Mouse (Mus musculus) embryonic facial prominence, embryonic 10.5 days (tissue): ENCODE measurements around the gene Aebp1. TPM values are rescaled to one million over a fixed set of nuclear protein-coding genes. Genes with fewer than 3 reads are reported as not detected.

Experiments
- DNase-seq: peaks from one replicate; pipeline ENCODE4 v3.0.0-alpha.2; 2017; ENCODE audit warnings: low spot score
- H3K27ac ChIP-seq: fragments of 300-500 bp; sonication (generic); replicated peaks from 2 replicates; pipeline ENCODE4 v1.5.1; 2016; ENCODE audit warnings: mild to moderate bottlenecking
- H3K27me3 ChIP-seq: fragments of 300-500 bp; sonication (generic); replicated peaks from 2 replicates; pipeline ENCODE4 v1.6.1; 2016; ENCODE audit warnings: low read depth, mild to moderate bottlenecking; ENCODE audit not compliant: poor library complexity, severe bottlenecking
- H3K36me3 ChIP-seq: fragments of 300-500 bp; sonication (generic); replicated peaks from 2 replicates; pipeline ENCODE4 v1.6.1; 2016; ENCODE audit warnings: mild to moderate bottlenecking, moderate library complexity
- H3K4me1 ChIP-seq: fragments of 300-500 bp; sonication (generic); 2 replicates; pipeline ENCODE4 v1.6.1; 2016
- H3K4me3 ChIP-seq: fragments of 300-500 bp; sonication (generic); 2 replicates; pipeline ENCODE4 v1.5.1; 2016; ENCODE audit warnings: mild to moderate bottlenecking, moderate library complexity
- H3K9me3 ChIP-seq: fragments of 300-500 bp; sonication (generic); 2 replicates; pipeline ENCODE4 v1.6.1; 2016; ENCODE audit warnings: mild to moderate bottlenecking
- WGBS: fragments of 180-500 bp; shearing (Covaris S2); methylation state at CpG from one replicate; pipeline ENCODE4 v1.1.7; 2016; 5-methylcytosine and 5-hydroxymethylcytosine counted together
- polyA plus RNA-seq: library from polyadenylated mRNA; unstranded; fragments of >200 nt; fragmentation: Nextera tagmentation; extraction: Ambion mirVana; gene quantifications from 2 replicates; pipeline ENCODE4 v1.2.1, GENCODE M21; 2016

Aebp1 gene
- polyA plus RNA-seq, 1 experiment from 2014 or later, result 9.0 TPM

- H3K27ac ChIP-seq, result peak overlapping the region; percentile 82
- 11% methylated on average over 6 of the region's 6 CpGs for WGBS
- H3K4me3 ChIP-seq, result peak overlapping the region; percentile 59
- no peak for DNase-seq
- no peaks in the 10 kb centered on the region for H3K36me3 ChIP-seq
- peaks cover 60% of the 10 kb centered on the region for H3K27me3 ChIP-seq
- peaks cover 35% of the 10 kb centered on the region for H3K4me1 ChIP-seq
- H3K9me3 ChIP-seq, result no peaks in the 10 kb centered on the region
Measured at GRCm38 (mm10) chr11:5902390-5902789, 40.6 kb downstream of the Aebp1 start.

- H3K36me3 ChIP-seq, result no peaks in the 10 kb centered on the region
- H3K9me3 ChIP-seq, result no peaks in the 10 kb centered on the region
- peaks cover 45% of the 10 kb centered on the region for H3K27me3 ChIP-seq
- H3K27ac ChIP-seq, result no peak overlapping the region
- no peak for DNase-seq
- no peak overlapping the region for H3K4me3 ChIP-seq
- peaks cover 23% of the 10 kb centered on the region for H3K4me1 ChIP-seq
- 88% methylated on average over 2 of the region's 2 CpGs for WGBS
Measured at GRCm38 (mm10) chr11:5903844-5904243, 42.1 kb downstream of the Aebp1 start.

GRCm38 (mm10) chr11:5904357-5904756 is 42.6 kb downstream of the Aebp1 start:
- H3K4me3 ChIP-seq, result no peak overlapping the region
- 93% methylated on average over 19 of the region's 19 CpGs for WGBS
- H3K36me3 ChIP-seq, result no peaks in the 10 kb centered on the region
- peaks cover 40% of the 10 kb centered on the region for H3K27me3 ChIP-seq
- H3K27ac ChIP-seq, result no peak overlapping the region
- H3K9me3 ChIP-seq, result no peaks in the 10 kb centered on the region
- DNase-seq, result no peak
- H3K4me1 ChIP-seq, result peaks cover 26% of the 10 kb centered on the region

- no peaks in the 10 kb centered on the region for H3K9me3 ChIP-seq
- H3K36me3 ChIP-seq, result no peaks in the 10 kb centered on the region
- peaks cover 30% of the 10 kb centered on the region for H3K4me1 ChIP-seq
- no peak overlapping the region for H3K4me3 ChIP-seq
- H3K27me3 ChIP-seq, result peaks cover 37% of the 10 kb centered on the region
- no peak overlapping the region for H3K27ac ChIP-seq
- WGBS, result 90% methylated on average over 6 of the region's 6 CpGs
- DNase-seq, result no peak
Measured at GRCm38 (mm10) chr11:5904871-5905270, 43.1 kb downstream of the Aebp1 start.

- 0 out of 2 replicates have a peak overlapping the region, but pooled peaks have one; percentile 3 for H3K27ac ChIP-seq
- H3K4me3 ChIP-seq, result no peak overlapping the region
- DNase-seq, result no peak
- peaks cover 26% of the 10 kb centered on the region for H3K27me3 ChIP-seq
- no peaks in the 10 kb centered on the region for H3K36me3 ChIP-seq
- WGBS, result 88% methylated on average over 10 of the region's 10 CpGs
- H3K4me1 ChIP-seq, result peaks cover 28% of the 10 kb centered on the region
- H3K9me3 ChIP-seq, result no peaks in the 10 kb centered on the region
Measured at GRCm38 (mm10) chr11:5905778-5906518, 44.2 kb downstream of the Aebp1 start.

GRCm38 (mm10) chr11:5907096-5907495 is 45.3 kb downstream of the Aebp1 start:
- H3K4me1 ChIP-seq, result peaks cover 17% of the 10 kb centered on the region
- DNase-seq, result no peak
- H3K36me3 ChIP-seq, result no peaks in the 10 kb centered on the region
- no peak overlapping the region for H3K4me3 ChIP-seq
- peaks cover 15% of the 10 kb centered on the region for H3K27me3 ChIP-seq
- no peak overlapping the region for H3K27ac ChIP-seq
- WGBS, result 57% methylated on average over 5 of the region's 5 CpGs
- no peaks in the 10 kb centered on the region for H3K9me3 ChIP-seq

GRCm38 (mm10) chr11:5908642-5909041 is 46.9 kb downstream of the Aebp1 start:
- Histone ChIP-seq H3K4me3 (no peak overlapping the region), H3K36me3 (no peaks in the 10 kb centered on the region), H3K4me1 (0 out of 2 replicates have a peak, but pooled peaks cover 6% of the 10 kb centered on the region), H3K27ac (no peak overlapping the region), H3K9me3 (no peaks in the 10 kb centered on the region), H3K27me3 (no peaks in the 10 kb centered on the region; the same call in 1 of the 2 replicates)
- DNase-seq, result no peak
- 85% methylated on average over 4 of the region's 4 CpGs for WGBS

- H3K4me1 ChIP-seq, result 0 out of 2 replicates have a peak, but pooled peaks cover 6% of the 10 kb centered on the region
- DNase-seq, result peak; percentile 60
- H3K4me3 ChIP-seq, result no peak overlapping the region
- H3K27me3 ChIP-seq, result peaks cover 8% of the 10 kb centered on the region; the same call in 1 of the 2 replicates
- H3K36me3 ChIP-seq, result no peaks in the 10 kb centered on the region
- H3K9me3 ChIP-seq, result no peaks in the 10 kb centered on the region
- H3K27ac ChIP-seq, result no peak overlapping the region
- WGBS, result 27% methylated on average over 5 of the region's 5 CpGs
Measured at GRCm38 (mm10) chr11:5912635-5913034, 50.9 kb downstream of the Aebp1 start.

GRCm38 (mm10) chr11:5913256-5913655 is 51.5 kb downstream of the Aebp1 start:
- 0 out of 2 replicates have a peak, but pooled peaks cover 6% of the 10 kb centered on the region for H3K4me1 ChIP-seq
- DNase-seq, result no peak
- peaks cover 8% of the 10 kb centered on the region; the same call in 1 of the 2 replicates for H3K27me3 ChIP-seq
- WGBS, result 75% methylated on average over 8 of the region's 8 CpGs
- no peak overlapping the region for H3K27ac ChIP-seq
- no peaks in the 10 kb centered on the region for H3K36me3 ChIP-seq
- no peaks in the 10 kb centered on the region for H3K9me3 ChIP-seq
- no peak overlapping the region for H3K4me3 ChIP-seq

- Histone ChIP-seq H3K4me1 (0 out of 2 replicates have a peak, but pooled peaks cover 6% of the 10 kb centered on the region), H3K4me3 (no peak overlapping the region), H3K27ac (no peak overlapping the region), H3K36me3 (no peaks in the 10 kb centered on the region), H3K9me3 (no peaks in the 10 kb centered on the region), H3K27me3 (peaks cover 8% of the 10 kb centered on the region; the same call in 1 of the 2 replicates)
- WGBS, result 78% methylated on average over 4 of the region's 4 CpGs
- no peak for DNase-seq
Measured at GRCm38 (mm10) chr11:5913936-5914335, 52.2 kb downstream of the Aebp1 start.

GRCm38 (mm10) chr11:5914940-5915339 is 53.2 kb downstream of the Aebp1 start:
- DNase-seq, result no peak
- 63% methylated on average over 5 of the region's 5 CpGs for WGBS
- peaks cover 8% of the 10 kb centered on the region; the same call in 1 of the 2 replicates for H3K27me3 ChIP-seq
- H3K36me3 ChIP-seq, result no peaks in the 10 kb centered on the region
- H3K4me1 ChIP-seq, result no peaks in the 10 kb centered on the region
- no peak overlapping the region; the same call in 1 of the 2 replicates for H3K27ac ChIP-seq
- H3K9me3 ChIP-seq, result no peaks in the 10 kb centered on the region
- no peak overlapping the region for H3K4me3 ChIP-seq

GRCm38 (mm10) chr11:5915429-5916177 is 53.9 kb downstream of the Aebp1 start:
- Histone ChIP-seq H3K27ac (no peak overlapping the region; the same call in 1 of the 2 replicates), H3K9me3 (no peaks in the 10 kb centered on the region)
- WGBS, result 91% methylated on average over 5 of the region's 5 CpGs

More at GRCm38 (mm10) chr11:5915429-5916177, 53.9 kb downstream of the Aebp1 start:
- no peaks in the 10 kb centered on the region for H3K36me3 ChIP-seq
- no peak overlapping the region for H3K4me3 ChIP-seq
- DNase-seq, result no peak
- peaks cover 8% of the 10 kb centered on the region; the same call in 1 of the 2 replicates for H3K27me3 ChIP-seq
- peaks cover 6% of the 10 kb centered on the region; the same call in 1 of the 2 replicates for H3K4me1 ChIP-seq
